Mouse (Mus musculus): ENCODE results near the gene Tmprss7. TPM values are rescaled to one million over a fixed set of nuclear protein-coding genes. Genes with fewer than 3 reads are reported as not detected.
A peak's percentile ranks its signal among the peaks of the same experiment; 100 is the strongest.

The Tmprss7 gene
- total RNA-seq (2014; rRNA removed) (0.85 and 1.3 TPM in 2 replicates), polyA plus RNA-seq (2015; fragmentation: Nextera tagmentation; extraction: Ambion mirVana) (0.43 and 0.69 TPM in 2 replicates)

DNA sequence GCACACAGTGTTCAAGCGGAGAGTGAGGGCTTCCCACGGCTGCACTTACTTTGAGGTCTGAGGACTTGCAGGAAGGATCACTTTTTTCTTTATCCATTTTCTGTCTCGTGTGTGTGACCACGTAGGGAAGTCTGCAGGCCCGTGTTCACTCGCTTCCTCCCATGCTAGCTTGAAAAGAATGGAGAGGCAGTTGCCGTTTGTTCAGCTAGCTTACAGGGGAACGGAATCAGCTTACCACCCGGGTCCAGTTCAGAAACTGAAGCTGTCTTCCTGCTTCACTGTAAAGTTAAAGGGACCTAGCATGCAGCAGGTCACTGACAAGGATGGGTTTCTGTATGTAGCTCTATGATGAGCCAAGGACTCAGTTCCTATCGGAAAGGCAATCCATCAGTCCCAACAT is at the start of gene Tmprss7:
TSS of gene Tmprss7 (minus strand) at position 101 of the 400 bp plus-strand sequence.
- DNase-seq (no peak), ATAC-seq (no peak)
- Histone ChIP-seq H3K4me1 (ENCODE audit: insufficient read depth) (peaks cover 6% of the 10 kb centered on the region; the same call in 1 of the 2 replicates), H3K27ac (ENCODE audit: low read depth, low read length) (no peak within 1 kb of the TSS), H3K27me3 (ENCODE audit: insufficient read depth, low read length) (no peaks in the 10 kb centered on the region), H3K4me2 (ENCODE audit: low read depth) (no peak within 1 kb of the TSS), H3K9ac (no peak within 1 kb of the TSS), H3K4me3 (ENCODE audit: low read depth, low read length) (no peak within 1 kb of the TSS), H3K36me3 (ENCODE audit: insufficient read depth) (no peaks in the 10 kb centered on the region), H3K9me3 (ENCODE audit: low read length) (no peaks in the 10 kb centered on the region)
- TF ChIP-seq CTCF (IDR thresholded peaks at IDR 0.05; ENCODE audit: low read depth) = no peak
- 61% methylated on average over 10 of the region's 10 CpGs for WGBS

DNA sequence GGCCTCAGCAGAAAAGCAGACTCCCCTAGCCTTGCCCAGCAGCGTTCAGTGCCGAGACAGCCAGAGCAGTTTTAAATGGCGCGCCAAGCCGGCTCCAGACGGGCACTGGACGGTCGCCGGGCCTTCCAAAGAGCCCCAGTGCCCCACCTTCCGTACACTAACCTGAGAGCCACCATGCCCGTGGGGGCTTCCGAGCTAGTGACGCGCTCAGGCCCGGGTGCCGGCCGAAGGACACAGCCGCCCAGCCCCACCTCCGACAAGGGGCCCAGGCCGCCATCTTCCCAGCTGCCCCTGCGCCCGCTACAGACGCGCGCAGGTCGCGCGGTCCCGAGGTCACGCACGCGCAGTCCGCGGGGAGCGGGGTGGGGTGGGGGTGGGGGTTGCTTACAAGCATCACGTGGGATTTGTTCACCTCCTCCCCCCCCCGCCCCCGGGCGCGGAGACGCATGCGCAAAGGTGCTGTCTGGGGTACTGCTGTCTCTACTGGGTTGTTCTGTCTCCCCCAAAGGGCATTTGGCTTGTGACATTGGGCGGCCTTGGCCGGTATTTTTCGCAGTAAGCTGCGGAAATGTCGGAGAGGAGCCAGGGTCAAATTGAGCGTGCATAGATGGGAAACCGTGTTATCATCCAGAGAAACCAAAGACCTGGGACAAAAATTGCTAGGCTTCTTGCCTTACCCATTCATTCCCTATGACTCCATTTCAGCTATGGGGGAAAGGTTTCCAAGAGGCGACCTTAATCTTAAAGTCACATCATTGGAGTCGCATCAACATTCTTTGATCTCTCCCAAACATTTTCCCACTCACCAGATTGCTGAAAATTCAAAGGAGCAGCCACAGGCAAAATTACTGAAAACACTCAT is 49.4 kb upstream of the Tmprss7 start, which contains the start of gene Abhd10:
TSS of gene Abhd10 (minus strand) at position 341 of the 862 bp plus-strand sequence.
- Histone ChIP-seq H3K9me3 (ENCODE audit: low read length) (no peaks in the 10 kb centered on the region), H3K4me2 (ENCODE audit: low read depth) (peak within 1 kb of the TSS; percentile 55), H3K9ac (peak within 1 kb of the TSS; percentile 96), H3K4me3 (ENCODE audit: low read depth, low read length) (peak within 1 kb of the TSS; percentile 82), H3K27me3 (ENCODE audit: insufficient read depth, low read length) (no peaks in the 10 kb centered on the region), H3K27ac (ENCODE audit: low read depth, low read length) (peak within 1 kb of the TSS; percentile 94), H3K4me1 (ENCODE audit: insufficient read depth) (no peaks in the 10 kb centered on the region), H3K36me3 (ENCODE audit: insufficient read depth) (no peaks in the 10 kb centered on the region)
- under 1% methylated on average over 51 of the region's 51 CpGs for WGBS
- DNase-seq (peak; percentile 98), ATAC-seq (peak; percentile 98)
- TF ChIP-seq CTCF (IDR thresholded peaks at IDR 0.05; ENCODE audit: low read depth) = no peak

GRCm38 (mm10) chr16:45737880-45738279 is 44.4 kb upstream of the Tmprss7 start:
- DNase-seq (no peak), ATAC-seq (no peak)
- 94% methylated on average over 8 of the region's 8 CpGs for WGBS
- H3K9me3 ChIP-seq (ENCODE audit: low read length) = no peaks in the 10 kb centered on the region
- peaks cover 28% of the 10 kb centered on the region for H3K36me3 ChIP-seq (ENCODE audit: insufficient read depth)
- no peak overlapping the region for H3K9ac ChIP-seq
- no peak overlapping the region for H3K27ac ChIP-seq (ENCODE audit: low read depth, low read length)
- no peaks in the 10 kb centered on the region for H3K27me3 ChIP-seq (ENCODE audit: insufficient read depth, low read length)
- no peak for TF ChIP-seq CTCF (IDR thresholded peaks at IDR 0.05; ENCODE audit: low read depth)
- H3K4me1 ChIP-seq (ENCODE audit: insufficient read depth) = no peaks in the 10 kb centered on the region
- no peak overlapping the region for H3K4me2 ChIP-seq (ENCODE audit: low read depth)
- no peak overlapping the region for H3K4me3 ChIP-seq (ENCODE audit: low read depth, low read length)

DNA sequence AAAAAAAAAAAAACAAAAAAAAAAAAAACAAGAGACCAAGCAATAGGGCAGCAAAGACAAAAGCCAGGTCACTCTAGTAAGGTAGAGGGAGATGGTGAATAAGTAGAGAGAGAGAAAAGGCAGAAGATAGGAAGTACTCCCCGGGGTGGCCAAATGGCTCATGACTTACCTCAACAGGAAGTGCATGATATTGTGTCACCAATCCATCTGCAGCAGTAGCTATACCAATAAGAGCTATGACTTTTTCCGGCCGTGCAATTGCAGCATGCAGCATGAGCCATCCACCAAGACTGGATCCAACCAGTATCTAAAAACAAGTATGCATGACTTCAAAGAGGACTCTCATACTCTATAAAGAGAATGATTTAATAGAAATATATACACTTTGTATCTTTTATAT is 43.3 kb upstream of the Tmprss7 start:
- no peak overlapping the region for H3K4me3 ChIP-seq (ENCODE audit: low read depth, low read length)
- WGBS = 95% methylated on average over 3 of the region's 3 CpGs

GRCm38 (mm10) chr16:45729163-45729562 is 35.7 kb upstream of the Tmprss7 start:
- no peak overlapping the region for H3K4me3 ChIP-seq (ENCODE audit: low read depth, low read length)
- no peak overlapping the region for H3K4me2 ChIP-seq (ENCODE audit: low read depth)
- no peaks in the 10 kb centered on the region for H3K27me3 ChIP-seq (ENCODE audit: insufficient read depth, low read length)
- no peak for DNase-seq
- H3K9me3 ChIP-seq (ENCODE audit: low read length) = no peaks in the 10 kb centered on the region
- H3K9ac ChIP-seq = no peak overlapping the region
- TF ChIP-seq CTCF (IDR thresholded peaks at IDR 0.05; ENCODE audit: low read depth) = no peak
- H3K4me1 ChIP-seq (ENCODE audit: insufficient read depth) = no peaks in the 10 kb centered on the region; the same call in 1 of the 2 replicates
- H3K36me3 ChIP-seq (ENCODE audit: insufficient read depth) = peaks cover 31% of the 10 kb centered on the region
- H3K27ac ChIP-seq (ENCODE audit: low read depth, low read length) = no peak overlapping the region
- WGBS = 85% methylated on average over 5 of the region's 5 CpGs
- no peak for ATAC-seq

More for the DNA sequence above, 43.3 kb upstream of the Tmprss7 start:
- Histone ChIP-seq H3K4me2 (ENCODE audit: low read depth) (no peak overlapping the region), H3K27ac (ENCODE audit: low read depth, low read length) (no peak overlapping the region), H3K27me3 (ENCODE audit: insufficient read depth, low read length) (no peaks in the 10 kb centered on the region), H3K4me1 (ENCODE audit: insufficient read depth) (no peaks in the 10 kb centered on the region), H3K9me3 (ENCODE audit: low read length) (no peaks in the 10 kb centered on the region), H3K36me3 (ENCODE audit: insufficient read depth) (peaks cover 35% of the 10 kb centered on the region), H3K9ac (no peak overlapping the region)
- TF ChIP-seq CTCF (IDR thresholded peaks at IDR 0.05; ENCODE audit: low read depth) = no peak
- no peak for DNase-seq
- no peak for ATAC-seq

DNA sequence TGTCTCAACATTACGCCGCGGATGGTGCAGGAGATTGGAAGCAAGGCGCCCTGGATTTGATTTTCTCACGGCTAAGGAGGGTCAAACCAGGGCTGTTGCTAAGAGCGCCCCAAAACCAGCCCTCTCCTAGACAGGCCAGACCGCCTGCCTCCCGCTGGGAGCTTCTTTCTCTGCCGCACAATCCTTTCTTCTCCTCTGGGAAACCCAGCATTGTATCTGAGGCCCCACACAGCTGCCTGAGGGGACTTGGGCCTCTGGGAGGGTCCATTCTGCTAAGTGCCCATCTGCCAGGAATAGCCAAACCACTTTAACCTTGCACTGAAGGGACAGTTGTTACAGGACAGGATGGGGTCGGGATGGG is 31.3 kb upstream of the Tmprss7 start:
- Histone ChIP-seq H3K4me3 (ENCODE audit: low read depth, low read length) (peak overlapping the region; percentile 55), H3K27ac (ENCODE audit: low read depth, low read length) (peak overlapping the region; percentile 98), H3K36me3 (ENCODE audit: insufficient read depth) (peaks cover 10% of the 10 kb centered on the region), H3K4me2 (ENCODE audit: low read depth) (peak overlapping the region; percentile 60), H3K27me3 (ENCODE audit: insufficient read depth, low read length) (no peaks in the 10 kb centered on the region), H3K9ac (peak overlapping the region; percentile 87), H3K9me3 (ENCODE audit: low read length) (no peaks in the 10 kb centered on the region), H3K4me1 (ENCODE audit: insufficient read depth) (peaks cover 17% of the 10 kb centered on the region)
- 0% methylated on average over 10 of the region's 10 CpGs for WGBS
- DNase-seq (no peak), ATAC-seq (peak; percentile 72)
- no peak for TF ChIP-seq CTCF (IDR thresholded peaks at IDR 0.05; ENCODE audit: low read depth)

Measured in forebrain, postnatal 0 days (tissue).